13 mouse cellular contexts compared by ENCODE assay signal in genomic region chr19:23507256-23507851, GRCm38 (mm10). TPM values are rescaled to one million over a fixed set of nuclear protein-coding genes. Genes with fewer than 3 reads are reported as not detected.
DNase-seq lines count a peak whose midpoint lies in the region; ATAC-seq lines count a peak whose summit lies in the region.
"Had no signal": no experiment of that assay in that cellular context is flagged by ENCODE, and none has a peak within 500 bp of the region (broad histone marks: within the 10 kb centered on the region; RNA-seq: fewer than 3 reads in every experiment).

No protein-coding gene starts in this region.

- H3K27me3 ChIP-seq in intestine, embryonic 15.5 days (replicated peaks): no peaks in the 10 kb centered on the region
- H3K27me3 ChIP-seq in intestine, embryonic 16.5 days (replicated peaks; ENCODE audit: control insufficient read depth, insufficient read depth, low read length): no peaks in the 10 kb centered on the region
- no peaks in the 10 kb centered on the region for H3K27me3 ChIP-seq in embryonic facial prominence, embryonic 12.5 days
- H3K27me3 ChIP-seq in hindbrain, embryonic 16.5 days (replicated peaks; ENCODE audit: control insufficient read depth, insufficient read depth, low read length): no peaks in the 10 kb centered on the region
- no peaks in the 10 kb centered on the region for H3K27me3 ChIP-seq in neural tube, embryonic 14.5 days (ENCODE audit: control insufficient read depth, insufficient read depth, low read length)
- H3K27me3 ChIP-seq: CH12.LX had no signal

- H3K27ac ChIP-seq in intestine, embryonic 15.5 days: no peak overlapping the region
- no peak overlapping the region for H3K27ac ChIP-seq in intestine, embryonic 16.5 days (ENCODE audit: low read length)
- no peak overlapping the region for H3K27ac ChIP-seq in embryonic facial prominence, embryonic 12.5 days
- H3K27ac ChIP-seq in hindbrain, embryonic 16.5 days (ENCODE audit: low read depth, low read length): peak overlapping the region; percentile 69
- no peak overlapping the region for H3K27ac ChIP-seq in neural tube, embryonic 14.5 days (ENCODE audit: low read depth, low read length)

- H3K4me1 ChIP-seq in intestine, embryonic 15.5 days (replicated peaks): no peaks in the 10 kb centered on the region
- H3K4me1 ChIP-seq in intestine, embryonic 16.5 days (ENCODE audit: control insufficient read depth, insufficient read depth, low read length): no peaks in the 10 kb centered on the region
- H3K4me1 ChIP-seq in embryonic facial prominence, embryonic 12.5 days: peaks cover 8% of the 10 kb centered on the region
- peaks cover 10% of the 10 kb centered on the region for H3K4me1 ChIP-seq in hindbrain, embryonic 16.5 days (ENCODE audit: control insufficient read depth, insufficient read depth, low read depth, low read length)
- H3K4me1 ChIP-seq in neural tube, embryonic 14.5 days (ENCODE audit: control insufficient read depth, insufficient read depth, low read length): 0 out of 2 replicates have a peak, but pooled peaks cover 4% of the 10 kb centered on the region

- no peaks in the 10 kb centered on the region for H3K9me3 ChIP-seq in intestine, embryonic 15.5 days
- H3K9me3 ChIP-seq in intestine, embryonic 16.5 days (ENCODE audit: control insufficient read depth, low read length): no peaks in the 10 kb centered on the region
- H3K9me3 ChIP-seq in embryonic facial prominence, embryonic 12.5 days: no peaks in the 10 kb centered on the region
- H3K9me3 ChIP-seq in hindbrain, embryonic 16.5 days (ENCODE audit: control insufficient read depth, low read length): no peaks in the 10 kb centered on the region
- H3K9me3 ChIP-seq in neural tube, embryonic 14.5 days (ENCODE audit: control insufficient read depth, low read length): no peaks in the 10 kb centered on the region

- 24% methylated on average over 14 of the region's 14 CpGs for WGBS in intestine, embryonic 15.5 days
- WGBS in intestine, embryonic 16.5 days: 19% methylated on average over 14 of the region's 14 CpGs
- WGBS in embryonic facial prominence, embryonic 12.5 days: 7% methylated on average over 14 of the region's 14 CpGs
- WGBS in hindbrain, embryonic 16.5 days: 8% methylated on average over 14 of the region's 14 CpGs
- 8% methylated on average over 14 of the region's 14 CpGs for WGBS in neural tube, embryonic 14.5 days

- no peak for DNase-seq in ovary, postnatal 14 days (ENCODE audit: low spot score)
- no peak for DNase-seq in urinary bladder, postnatal 4 days (ENCODE audit: low spot score in 2 of 2)
- DNase-seq in frontal cortex, postnatal 25 days (ENCODE audit: low spot score in 2 of 2): no peak
- DNase-seq: adrenal gland, postnatal 14 days; kidney, postnatal 4 days; lung, postnatal 10 days; right cerebral cortex, postnatal 14 days had no signal

- H3K9ac ChIP-seq in intestine, embryonic 15.5 days: no peak overlapping the region
- H3K9ac ChIP-seq in intestine, embryonic 16.5 days (ENCODE audit: low read depth, low read length): no peak overlapping the region
- H3K9ac ChIP-seq in embryonic facial prominence, embryonic 12.5 days: no peak overlapping the region
- H3K9ac ChIP-seq in hindbrain, embryonic 16.5 days (ENCODE audit: low read depth, low read length): no peak overlapping the region
- no peak overlapping the region for H3K9ac ChIP-seq in neural tube, embryonic 14.5 days (replicated peaks; ENCODE audit: low read depth, low read length)

- H3K36me3 ChIP-seq in intestine, embryonic 15.5 days: no peaks in the 10 kb centered on the region
- H3K36me3 ChIP-seq in intestine, embryonic 16.5 days (ENCODE audit: control insufficient read depth, insufficient read depth, low read length): no peaks in the 10 kb centered on the region
- H3K36me3 ChIP-seq in embryonic facial prominence, embryonic 12.5 days: no peaks in the 10 kb centered on the region
- H3K36me3 ChIP-seq in hindbrain, embryonic 16.5 days (ENCODE audit: control insufficient read depth, insufficient read depth, low read length): no peaks in the 10 kb centered on the region
- H3K36me3 ChIP-seq in neural tube, embryonic 14.5 days (ENCODE audit: control insufficient read depth, insufficient read depth, low read length): no peaks in the 10 kb centered on the region

- no peak overlapping the region for H3K4me3 ChIP-seq in intestine, embryonic 15.5 days (replicated peaks)
- H3K4me3 ChIP-seq in intestine, embryonic 16.5 days (ENCODE audit: low read length): no peak overlapping the region
- H3K4me3 ChIP-seq in embryonic facial prominence, embryonic 12.5 days: no peak overlapping the region
- no peak overlapping the region for H3K4me3 ChIP-seq in hindbrain, embryonic 16.5 days (ENCODE audit: low read length)
- H3K4me3 ChIP-seq in neural tube, embryonic 14.5 days (ENCODE audit: low read depth, low read length): no peak overlapping the region

- H3K4me2 ChIP-seq in intestine, embryonic 15.5 days (replicated peaks): peak overlapping the region; percentile 19; the same call in 1 of the 2 replicates
- no peak overlapping the region for H3K4me2 ChIP-seq in intestine, embryonic 16.5 days (ENCODE audit: low read depth, low read length)
- peak overlapping the region; percentile 16; the same call in 1 of the 2 replicates for H3K4me2 ChIP-seq in embryonic facial prominence, embryonic 12.5 days (replicated peaks)
- H3K4me2 ChIP-seq in hindbrain, embryonic 16.5 days (ENCODE audit: low read length): peak overlapping the region; percentile 2
- peak overlapping the region; percentile 14; the same call in 1 of the 2 replicates for H3K4me2 ChIP-seq in neural tube, embryonic 14.5 days (ENCODE audit: low read depth, low read length)

- ATAC-seq in intestine, embryonic 15.5 days: no peak
- ATAC-seq in intestine, embryonic 16.5 days: no peak
- no peak for ATAC-seq in embryonic facial prominence, embryonic 12.5 days (ENCODE audit: insufficient number of reproducible peaks, insufficient read depth, low FRiP score, low TSS enrichment)
- peak; percentile 64 for ATAC-seq in hindbrain, embryonic 16.5 days
- ATAC-seq in neural tube, embryonic 14.5 days (ENCODE audit: low read depth): peak; percentile 34; the same call in 1 of the 2 replicates

RNA-seq across cellular contexts. Expression of gene Mamdc2, which starts 59.1 kb away (rescaled TPM):
- polyA plus RNA-seq in intestine, embryonic 15.5 days (2015; fragmentation: Nextera tagmentation; extraction: Ambion mirVana): 2.2 and 2.4 TPM in 2 replicates
- 2.0 and 2.1 TPM in 2 replicates for polyA plus RNA-seq in intestine, embryonic 16.5 days (2015; fragmentation: Nextera tagmentation; extraction: Ambion mirVana)
- polyA plus RNA-seq in embryonic facial prominence, embryonic 12.5 days (2016; fragmentation: Nextera tagmentation; extraction: Ambion mirVana): 1.2 TPM in 2 replicates
- polyA plus RNA-seq in hindbrain, embryonic 16.5 days (2015; fragmentation: Nextera tagmentation; extraction: Ambion mirVana): 2.5 and 2.6 TPM in 2 replicates
- polyA plus RNA-seq in neural tube, embryonic 14.5 days (2014; fragmentation: Nextera tagmentation; extraction: Ambion mirVana): 1.1 and 1.6 TPM in 2 replicates

Comparison
In these comparisons a context has a peak if more than half of its experiments do, and no peak if none do; other contexts are left out.
1. ATAC-seq: peak in hindbrain, embryonic 16.5 days (single experiment) and neural tube, embryonic 14.5 days (single experiment); none in intestine, embryonic 15.5 days (single experiment), intestine, embryonic 16.5 days (single experiment) and embryonic facial prominence, embryonic 12.5 days (single experiment).